Mouse (Mus musculus) liver, embryonic 16.5 days (tissue): ENCODE results near the gene Sycn. TPM values are rescaled to one million over a fixed set of nuclear protein-coding genes. Genes with fewer than 3 reads are reported as not detected.

ENCODE experiments used
- ATAC-seq: fragments of 200-750 bp; cut with Nextera tagmentation; 2 replicates; pipeline ENCODE4 v1.8.0; 2017; ENCODE audit warnings: low read depth, mild to moderate bottlenecking, moderate number of reproducible peaks, moderate library complexity
- H3K27ac ChIP-seq: fragments of 300-500 bp; sonication (generic); 2 replicates; pipeline ENCODE4 v1.5.1; 2014; ENCODE audit warnings: mild to moderate bottlenecking, low read length
- H3K27me3 ChIP-seq: fragments of 300-500 bp; sonication (generic); 2 replicates; pipeline ENCODE4 v1.6.1; 2014; ENCODE audit warnings: low read depth, low read length, mixed read lengths; ENCODE audit not compliant: control insufficient read depth, insufficient read depth
- H3K36me3 ChIP-seq: fragments of 300-500 bp; sonication (generic); 2 replicates; pipeline ENCODE4 v1.6.1; 2014; ENCODE audit warnings: mild to moderate bottlenecking; ENCODE audit not compliant: control insufficient read depth, insufficient read depth
- H3K4me1 ChIP-seq: fragments of 300-500 bp; sonication (generic); 2 replicates; pipeline ENCODE4 v1.6.1; 2014; ENCODE audit warnings: low read depth, low read length, mixed read lengths; ENCODE audit not compliant: control insufficient read depth
- H3K4me2 ChIP-seq: fragments of 300-500 bp; sonication (generic); 2 replicates; pipeline ENCODE4 v1.6.1; 2014; ENCODE audit warnings: low read depth, low read length, mixed read lengths
- H3K4me3 ChIP-seq: fragments of 300-500 bp; sonication (generic); 2 replicates; pipeline ENCODE4 v1.5.1; 2014; ENCODE audit warnings: low read depth, mild to moderate bottlenecking, low read length
- H3K9ac ChIP-seq: fragments of 300-500 bp; sonication (generic); 2 replicates; pipeline ENCODE4 v1.6.1; 2014; ENCODE audit warnings: low read depth, low read length
- H3K9me3 ChIP-seq: fragments of 300-500 bp; sonication (generic); replicated peaks from 2 replicates; pipeline ENCODE4 v1.6.1; 2016; ENCODE audit warnings: low read length; ENCODE audit not compliant: control insufficient read depth
- WGBS: fragments of 180-500 bp; shearing (Covaris S2); extraction: QIAGEN DNeasy Blood & Tissue Kit; methylation state at CpG from one replicate; pipeline ENCODE4 v1.1.7; 2014; ENCODE audit not compliant: insufficient replicate concordance; 5-methylcytosine and 5-hydroxymethylcytosine counted together
- polyA plus RNA-seq: library from polyadenylated mRNA; unstranded; fragments of >200 nt; fragmentation: Nextera tagmentation; extraction: Ambion mirVana; gene quantifications from 2 replicates; pipeline ENCODE4 v1.2.1, GENCODE M21; 2015

The Sycn gene
- polyA plus RNA-seq, 1 experiment from 2014 or later: 2.5 TPM

- 44% methylated on average over 5 of the region's 5 CpGs for WGBS
- H3K9me3 ChIP-seq: no peaks in the 10 kb centered on the region
- peak overlapping the region; percentile 71 for H3K27ac ChIP-seq
- H3K36me3 ChIP-seq: no peaks in the 10 kb centered on the region
- no peaks in the 10 kb centered on the region for H3K27me3 ChIP-seq
- no peak overlapping the region; the same call in 1 of the 2 replicates for H3K4me3 ChIP-seq
- H3K4me1 ChIP-seq: peaks cover 99% of the 10 kb centered on the region
- peak overlapping the region; percentile 43 for H3K4me2 ChIP-seq
- H3K9ac ChIP-seq: no peak overlapping the region; the same call in 1 of the 2 replicates
- peak; percentile 73 for ATAC-seq
Observed at GRCm38 (mm10) chr7:28576271-28576914, 35.7 kb downstream of the Sycn start.

GRCm38 (mm10) chr7:28577826-28578542, 37.3 kb downstream of the Sycn start:
- Histone ChIP-seq H3K4me3 (no peak overlapping the region), H3K9me3 (no peaks in the 10 kb centered on the region), H3K4me1 (peaks cover 100% of the 10 kb centered on the region), H3K27ac (0 out of 2 replicates have a peak overlapping the region, but pooled peaks have one; percentile 7), H3K4me2 (no peak overlapping the region), H3K27me3 (no peaks in the 10 kb centered on the region), H3K9ac (peak overlapping the region; percentile 3; the same call in 1 of the 2 replicates), H3K36me3 (no peaks in the 10 kb centered on the region)
- ATAC-seq: no peak
- 72% methylated on average over 9 of the region's 9 CpGs for WGBS

- ATAC-seq: no peak
- Histone ChIP-seq H3K4me3 (no peak overlapping the region), H3K27ac (0 out of 2 replicates have a peak overlapping the region, but pooled peaks have one; percentile 7), H3K9me3 (no peaks in the 10 kb centered on the region), H3K9ac (no peak overlapping the region), H3K4me2 (no peak overlapping the region), H3K36me3 (no peaks in the 10 kb centered on the region), H3K4me1 (peaks cover 100% of the 10 kb centered on the region), H3K27me3 (no peaks in the 10 kb centered on the region)
- 60% methylated on average over 5 of the region's 5 CpGs for WGBS
Observed at GRCm38 (mm10) chr7:28578543-28579053, 37.9 kb downstream of the Sycn start.

DNA sequence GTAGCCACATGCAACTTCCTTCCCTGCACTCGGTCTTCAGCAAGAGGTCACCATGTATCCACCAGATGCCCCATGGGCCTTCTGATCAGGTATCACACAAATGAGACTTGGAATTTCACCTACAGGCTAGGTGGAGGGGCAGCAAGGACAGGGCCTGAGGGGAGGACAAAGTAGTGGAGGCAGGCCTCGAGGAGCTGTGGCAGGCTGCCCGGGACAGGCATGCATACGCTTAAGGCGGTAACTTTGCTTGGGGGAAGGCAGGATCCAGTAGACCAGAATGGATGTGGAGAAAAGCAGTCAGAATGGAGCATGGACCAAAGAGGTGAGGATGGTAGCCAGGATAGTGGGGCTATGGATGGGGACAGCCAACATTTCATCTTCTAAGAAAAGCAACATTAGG, 39.1 kb downstream of the Sycn start:
- peaks cover 100% of the 10 kb centered on the region for H3K4me1 ChIP-seq
- H3K4me2 ChIP-seq: no peak overlapping the region
- WGBS: 70% methylated on average over 5 of the region's 5 CpGs
- H3K27ac ChIP-seq: no peak overlapping the region
- no peak overlapping the region for H3K4me3 ChIP-seq
- no peak for ATAC-seq
- H3K9me3 ChIP-seq: no peaks in the 10 kb centered on the region
- H3K27me3 ChIP-seq: no peaks in the 10 kb centered on the region
- H3K9ac ChIP-seq: no peak overlapping the region
- no peaks in the 10 kb centered on the region for H3K36me3 ChIP-seq

GRCm38 (mm10) chr7:28581721-28582120, 41.0 kb downstream of the Sycn start:
- H3K4me3 ChIP-seq: peak overlapping the region; percentile 31
- H3K27ac ChIP-seq: peak overlapping the region; percentile 85
- no peaks in the 10 kb centered on the region for H3K27me3 ChIP-seq
- H3K4me1 ChIP-seq: peaks cover 98% of the 10 kb centered on the region
- H3K9me3 ChIP-seq: no peaks in the 10 kb centered on the region
- H3K4me2 ChIP-seq: peak overlapping the region; percentile 50
- ATAC-seq: peak; percentile 90
- H3K9ac ChIP-seq: peak overlapping the region; percentile 30
- 29% methylated on average over 4 of the region's 4 CpGs for WGBS
- H3K36me3 ChIP-seq: no peaks in the 10 kb centered on the region

DNA sequence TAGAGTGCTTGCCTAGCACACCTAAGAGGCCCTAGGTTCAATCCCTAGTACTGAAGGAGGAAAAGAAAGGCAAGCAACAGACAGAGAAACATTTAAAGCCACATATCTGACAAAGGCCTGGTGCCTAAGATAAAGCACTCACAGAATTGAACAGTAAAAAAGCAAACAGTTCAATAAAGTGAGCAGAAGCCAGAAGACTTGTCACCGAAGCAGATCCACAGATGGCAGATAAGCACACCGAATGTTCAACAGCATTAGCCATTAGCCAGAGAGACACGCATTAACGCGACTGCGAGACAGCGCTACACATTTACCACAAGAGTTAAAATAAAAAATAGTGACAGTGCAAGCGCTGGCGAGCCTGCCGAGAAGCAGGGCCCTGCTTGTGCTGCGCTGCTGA, 42.2 kb downstream of the Sycn start:
- H3K4me1 ChIP-seq: peaks cover 97% of the 10 kb centered on the region
- no peaks in the 10 kb centered on the region for H3K9me3 ChIP-seq
- ATAC-seq: no peak
- H3K27ac ChIP-seq: peak overlapping the region; percentile 85
- no peaks in the 10 kb centered on the region for H3K27me3 ChIP-seq
- H3K4me2 ChIP-seq: peak overlapping the region; percentile 50
- H3K4me3 ChIP-seq: peak overlapping the region; percentile 32
- no peaks in the 10 kb centered on the region for H3K36me3 ChIP-seq
- 17% methylated on average over 11 of the region's 11 CpGs for WGBS
- H3K9ac ChIP-seq: peak overlapping the region; percentile 30

DNA sequence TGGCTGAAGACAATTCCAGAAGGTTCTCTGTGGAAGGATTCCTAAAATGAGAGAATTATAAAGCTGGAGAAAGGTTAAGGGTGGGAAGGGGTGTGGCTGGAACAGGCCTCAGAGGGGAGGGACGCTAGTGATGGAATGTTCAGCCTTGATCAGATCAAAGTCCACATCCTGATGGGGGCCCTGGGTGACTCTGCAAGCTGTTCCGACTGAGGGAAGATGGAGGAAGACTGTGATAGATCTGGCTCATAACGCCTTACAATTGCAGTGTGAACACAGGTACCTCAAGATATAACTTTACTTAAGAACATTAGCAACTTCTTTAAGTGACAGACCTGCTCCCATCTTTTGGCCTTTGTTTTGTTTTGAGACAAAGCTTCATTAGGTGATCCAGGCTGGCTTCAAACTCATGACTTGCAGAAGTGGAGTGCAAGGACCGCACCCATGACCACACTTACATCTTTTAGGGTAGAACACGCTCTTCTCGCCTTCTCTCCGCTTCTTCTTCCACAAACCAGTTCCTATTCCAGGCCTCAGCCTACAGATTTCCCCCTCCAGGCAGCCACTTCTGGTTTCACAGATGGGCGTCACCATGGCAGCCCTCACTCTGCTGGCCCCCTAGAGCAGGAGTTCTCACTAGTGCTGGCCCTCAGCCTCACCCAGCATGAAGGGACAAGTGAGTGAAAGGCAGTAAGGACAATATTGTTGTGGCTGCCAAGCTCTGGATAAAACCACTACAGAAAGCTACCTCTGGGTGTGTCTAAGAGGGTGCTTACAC, 43.1 kb downstream of the Sycn start:
- no peaks in the 10 kb centered on the region for H3K36me3 ChIP-seq
- H3K27ac ChIP-seq: peak overlapping the region; percentile 85
- no peaks in the 10 kb centered on the region for H3K27me3 ChIP-seq
- H3K4me2 ChIP-seq: peak overlapping the region; percentile 50
- H3K4me1 ChIP-seq: peaks cover 90% of the 10 kb centered on the region
- peak overlapping the region; percentile 36 for H3K9ac ChIP-seq
- peak overlapping the region; percentile 20 for H3K4me3 ChIP-seq
- ATAC-seq: peak; percentile 59
- no peaks in the 10 kb centered on the region for H3K9me3 ChIP-seq
- WGBS: 42% methylated on average over 8 of the region's 8 CpGs

DNA sequence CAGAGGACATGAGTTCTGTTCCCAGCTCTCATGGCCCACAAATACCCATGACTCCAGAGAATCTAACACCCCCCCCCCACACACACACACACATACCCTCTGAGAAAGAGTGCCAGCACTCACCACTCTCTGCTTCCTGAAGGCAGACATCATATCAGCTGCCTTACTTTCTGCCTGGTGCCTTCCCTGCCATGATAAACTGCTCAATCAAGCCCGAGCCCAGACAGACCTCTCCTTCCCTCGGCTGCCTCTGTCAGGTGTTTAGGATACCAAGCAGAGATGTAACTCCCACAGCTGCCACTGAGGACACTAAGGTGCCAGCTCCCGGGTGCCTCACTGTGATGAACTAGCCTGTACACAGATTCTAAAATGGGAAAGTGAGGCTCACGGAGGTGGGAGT, 43.8 kb downstream of the Sycn start:
- Histone ChIP-seq H3K4me1 (peaks cover 83% of the 10 kb centered on the region), H3K4me3 (no peak overlapping the region), H3K4me2 (peak overlapping the region; percentile 50; the same call in 1 of the 2 replicates), H3K27me3 (no peaks in the 10 kb centered on the region), H3K9me3 (no peaks in the 10 kb centered on the region), H3K36me3 (no peaks in the 10 kb centered on the region), H3K9ac (peak overlapping the region; percentile 13), H3K27ac (peak overlapping the region; percentile 85)
- peak; percentile 20 for ATAC-seq
- WGBS: 30% methylated on average over 4 of the region's 4 CpGs
